Mouse (Mus musculus) ES-E14 (cell line): ENCODE measurements around the gene Abhd14a.

ENCODE experiments used
- CHD2 ChIP-seq: IDR thresholded peaks from 2 replicates; pipeline ENCODE4 v1.6.1; 2014; ENCODE audit warnings: mild to moderate bottlenecking, low read depth, low read length, inconsistent platforms
- HCFC1 ChIP-seq: IDR thresholded peaks from 2 replicates; pipeline ENCODE4 v1.6.1; 2012; ENCODE audit warnings: low read length, inconsistent platforms, borderline replicate concordance; ENCODE audit not compliant: insufficient read depth
- ZC3H11A ChIP-seq: IDR thresholded peaks from 2 replicates; pipeline ENCODE4 v1.6.1; 2012; ENCODE audit warnings: low read depth, mild to moderate bottlenecking, inconsistent platforms, low read length, borderline replicate concordance

DNA sequence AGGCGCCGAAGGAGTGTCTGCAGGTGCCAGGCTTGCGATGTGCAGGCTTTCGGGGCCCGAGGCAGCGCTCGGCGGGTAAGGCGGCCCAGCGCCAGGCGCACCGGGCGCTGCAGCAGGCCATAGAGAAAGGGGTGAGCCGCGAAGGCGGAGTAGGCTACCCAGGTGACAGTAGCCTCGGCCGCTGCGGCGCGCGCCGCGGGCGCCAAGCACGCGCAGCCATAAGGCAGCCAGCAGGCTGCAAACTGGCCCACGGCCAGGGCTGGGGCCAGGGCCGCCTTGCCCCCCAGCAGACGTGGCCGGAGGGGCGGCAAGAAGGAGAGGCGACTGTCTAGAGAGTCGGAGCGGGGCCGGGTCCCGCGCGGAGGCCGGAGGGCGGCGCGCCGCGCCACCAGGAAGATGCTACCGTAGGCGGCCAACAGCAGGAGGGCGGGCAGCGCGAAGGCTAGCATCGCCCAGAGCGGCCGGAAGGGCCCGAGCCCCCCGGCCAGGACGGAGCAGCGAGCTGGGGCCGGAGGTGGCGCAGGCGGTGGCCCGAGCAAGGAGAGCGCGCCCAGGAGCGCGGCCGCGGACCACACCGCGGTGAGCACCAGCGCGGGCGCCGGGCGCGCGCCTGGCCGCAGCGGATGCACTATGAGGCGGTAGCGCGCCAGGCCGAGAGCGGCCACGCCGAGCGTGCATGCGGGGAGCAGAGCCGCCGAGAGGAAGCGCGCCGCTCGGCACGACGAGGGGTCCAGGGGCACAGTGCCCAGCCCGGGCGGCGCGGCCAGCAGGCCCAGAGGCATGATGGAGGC, 17.5 kb upstream of the Abhd14a start:
- no peak for TF ChIP-seq ZC3H11A
- TF ChIP-seq HCFC1 = no peak; the same call in 1 of the 2 replicates
- no peak for TF ChIP-seq CHD2
